Mouse (Mus musculus) ES-Bruce4 (cell line): ENCODE measurements around the gene Cks2.

Source experiments
- CTCF ChIP-seq: IDR thresholded peaks from one replicate; pipeline ENCODE4 v1.8.1; 2011; ENCODE audit warnings: low read depth, low read length
- POLR2A ChIP-seq: IDR thresholded peaks from one replicate; pipeline ENCODE4 v1.8.1; 2011; ENCODE audit warnings: low read length; ENCODE audit not compliant: insufficient read depth

GRCm38 (mm10) chr13:51647770-51648169 is 2.7 kb downstream of the Cks2 start:
- no peak for TF ChIP-seq CTCF
- no peak for TF ChIP-seq POLR2A
